Mouse (Mus musculus): ENCODE measurements around the gene Mcm5.
A peak's percentile ranks its signal among the peaks of the same experiment; 100 is the strongest.

Mcm5 gene

DNA sequence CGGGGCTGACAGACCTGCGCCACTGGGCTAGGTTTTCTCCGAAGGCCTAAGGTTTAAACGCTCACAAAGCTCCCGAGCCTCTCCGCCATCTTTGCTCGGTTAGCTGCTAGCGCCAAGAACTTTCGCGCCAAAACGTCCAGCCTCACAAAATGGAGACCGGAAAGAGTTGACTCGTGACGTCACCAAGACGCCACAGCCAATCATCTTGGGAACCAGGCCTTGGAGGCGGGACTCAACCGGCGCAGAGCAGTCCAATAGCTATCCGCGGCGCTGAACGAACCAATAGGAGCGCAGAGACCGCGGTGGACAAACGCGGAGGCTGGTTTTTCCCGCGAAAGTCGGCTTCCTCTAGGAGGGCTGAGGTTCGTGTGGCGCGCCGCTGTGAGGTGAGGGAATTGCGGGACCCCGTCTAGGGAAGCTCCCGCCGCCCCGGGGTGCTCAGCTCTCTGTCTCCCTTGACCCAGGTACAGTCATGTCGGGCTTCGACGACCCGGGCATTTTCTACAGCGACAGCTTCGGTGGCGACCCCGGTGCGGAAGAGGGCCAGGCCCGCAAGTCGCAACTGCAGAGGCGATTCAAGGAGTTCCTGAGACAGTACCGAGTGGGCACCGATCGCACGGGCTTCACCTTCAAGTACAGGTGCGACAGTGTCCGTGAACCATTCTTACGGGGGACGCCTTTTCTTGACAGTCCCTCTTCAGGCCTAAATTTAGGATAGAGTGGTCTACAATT is at the start of gene Mcm5:
Gene Mcm5, plus strand, starts transcription at position 334 of the 732 bp plus-strand sequence.
- peak; percentile 98 for DNase-seq (ENCODE audit: low spot score)

- DNase-seq (ENCODE audit: low spot score) = no peak
Measured at GRCm38 (mm10) chr8:75060022-75060421, 49.3 kb upstream of the Mcm5 start.

- no peak for DNase-seq (ENCODE audit: low spot score)
Measured at GRCm38 (mm10) chr8:75060815-75061214, 48.6 kb upstream of the Mcm5 start.

GRCm38 (mm10) chr8:75063290-75063689 is 46.1 kb upstream of the Mcm5 start:
- peak; percentile 11 for DNase-seq (ENCODE audit: low spot score)

DNA sequence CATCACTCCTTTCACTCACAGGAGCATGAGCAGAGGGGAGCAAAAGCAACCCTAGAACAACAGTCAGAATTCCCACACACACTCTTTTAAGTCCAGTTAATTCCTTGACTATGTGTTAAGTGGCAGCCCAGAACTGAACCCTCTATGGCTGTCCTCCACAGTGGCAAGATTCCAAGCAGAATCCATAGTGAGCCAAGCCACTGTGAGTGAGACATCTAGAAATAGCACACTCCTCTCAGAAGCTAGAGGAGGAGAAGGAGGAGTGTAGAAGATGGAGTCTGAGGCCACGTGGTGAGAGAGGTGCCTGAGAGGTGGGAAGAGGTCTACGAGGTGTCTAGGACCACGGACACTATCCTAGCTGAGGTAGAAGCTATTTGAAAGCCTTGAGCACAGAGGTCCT is 44.6 kb upstream of the Mcm5 start:
- no peak for DNase-seq (ENCODE audit: low spot score)

GRCm38 (mm10) chr8:75067287-75067686 is 42.1 kb upstream of the Mcm5 start:
- DNase-seq (ENCODE audit: low spot score) = no peak

DNA sequence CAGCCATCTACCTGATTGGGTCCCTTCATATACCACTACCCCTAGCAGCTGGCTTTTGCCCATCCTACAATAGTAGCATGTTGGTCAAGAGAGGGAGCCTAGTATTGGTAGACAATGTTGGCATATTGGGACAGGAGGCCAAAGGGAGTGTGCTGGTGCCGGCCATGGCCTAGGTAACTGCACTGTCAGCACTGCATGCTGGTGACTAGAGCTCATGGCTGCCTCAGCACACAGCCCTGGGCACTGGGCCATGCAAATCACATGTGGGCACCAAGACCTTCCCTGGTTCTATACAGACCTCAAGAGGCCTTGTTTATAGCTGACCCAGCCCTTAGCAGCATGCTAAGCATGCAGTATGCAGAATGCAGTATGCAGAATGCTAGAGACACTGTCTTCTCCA is 39.1 kb upstream of the Mcm5 start:
- no peak for DNase-seq (ENCODE audit: low spot score)

DNA sequence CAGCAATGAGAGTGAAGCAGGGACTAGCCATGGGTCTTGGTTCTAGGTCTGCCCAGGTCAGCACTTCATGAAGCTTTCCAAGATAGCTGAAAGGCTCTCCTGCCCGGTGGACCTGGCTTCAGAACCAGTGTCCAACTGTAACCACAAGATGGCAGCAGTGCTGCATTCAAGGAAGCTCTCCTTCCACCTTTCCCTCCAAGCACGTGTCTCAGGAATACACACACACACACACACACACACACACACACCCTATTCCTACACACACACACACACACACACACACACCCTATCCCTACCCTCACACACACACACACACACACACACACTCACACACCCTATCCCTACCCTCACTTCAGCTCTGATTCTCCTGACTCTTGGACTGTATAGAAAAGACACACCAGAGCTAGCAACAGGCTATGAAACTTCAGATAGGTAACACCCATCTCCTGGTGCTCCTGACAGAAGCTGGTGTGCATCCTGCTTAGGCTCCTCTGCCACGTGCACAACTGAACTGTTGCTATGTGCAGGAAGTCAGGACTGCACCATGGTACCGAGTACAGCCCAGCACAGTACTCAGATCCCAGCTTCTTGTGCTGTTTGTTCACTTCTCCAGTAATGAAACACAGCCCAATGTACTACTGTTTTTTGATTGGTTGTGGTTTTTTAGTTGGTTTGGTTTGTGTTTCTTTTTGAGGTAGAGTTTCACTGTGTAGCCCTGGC is 37.6 kb upstream of the Mcm5 start:
- peak; percentile 47 for DNase-seq (ENCODE audit: low spot score)

- DNase-seq (ENCODE audit: low spot score) = no peak
Measured at GRCm38 (mm10) chr8:75074876-75075275, 34.5 kb upstream of the Mcm5 start.

- no peak for DNase-seq (ENCODE audit: low spot score)
Measured at GRCm38 (mm10) chr8:75078215-75078614, 31.2 kb upstream of the Mcm5 start.

- DNase-seq (ENCODE audit: low spot score) = peak; percentile 58
Measured at GRCm38 (mm10) chr8:75078851-75079250, 30.5 kb upstream of the Mcm5 start.

- no peak for DNase-seq (ENCODE audit: low spot score)
Measured at GRCm38 (mm10) chr8:75081364-75082040, 27.9 kb upstream of the Mcm5 start.

GRCm38 (mm10) chr8:75082181-75082805 is 27.1 kb upstream of the Mcm5 start:
- DNase-seq (ENCODE audit: low spot score) = no peak

DNA sequence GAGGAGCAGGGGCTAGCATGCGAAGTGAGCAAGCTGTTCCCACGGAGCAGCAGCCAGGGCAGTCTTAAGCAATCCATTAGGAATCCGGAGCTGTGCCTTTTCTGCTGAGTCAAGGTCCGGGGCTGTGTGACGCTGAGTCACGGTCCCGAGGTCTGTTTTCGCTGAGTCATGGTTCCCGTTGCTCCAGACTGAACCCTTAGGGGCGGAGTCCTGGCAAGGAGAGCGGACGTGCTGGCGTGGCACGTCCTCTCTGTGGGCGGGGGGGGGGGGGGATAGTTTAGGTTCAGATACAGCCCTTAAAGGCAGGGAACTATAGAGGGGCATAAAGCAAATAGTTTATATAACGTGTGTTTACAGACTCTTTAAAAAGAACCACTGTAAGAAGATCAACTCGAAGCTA is 25.5 kb upstream of the Mcm5 start:
- peak; percentile 93 for DNase-seq (ENCODE audit: low spot score)

GRCm38 (mm10) chr8:75084382-75085064 is 24.8 kb upstream of the Mcm5 start:
- no peak for DNase-seq (ENCODE audit: low spot score)

GRCm38 (mm10) chr8:75086002-75086401 is 23.4 kb upstream of the Mcm5 start:
- no peak for DNase-seq (ENCODE audit: low spot score)

GRCm38 (mm10) chr8:75087127-75087526 is 22.2 kb upstream of the Mcm5 start:
- DNase-seq (ENCODE audit: low spot score) = no peak

DNA sequence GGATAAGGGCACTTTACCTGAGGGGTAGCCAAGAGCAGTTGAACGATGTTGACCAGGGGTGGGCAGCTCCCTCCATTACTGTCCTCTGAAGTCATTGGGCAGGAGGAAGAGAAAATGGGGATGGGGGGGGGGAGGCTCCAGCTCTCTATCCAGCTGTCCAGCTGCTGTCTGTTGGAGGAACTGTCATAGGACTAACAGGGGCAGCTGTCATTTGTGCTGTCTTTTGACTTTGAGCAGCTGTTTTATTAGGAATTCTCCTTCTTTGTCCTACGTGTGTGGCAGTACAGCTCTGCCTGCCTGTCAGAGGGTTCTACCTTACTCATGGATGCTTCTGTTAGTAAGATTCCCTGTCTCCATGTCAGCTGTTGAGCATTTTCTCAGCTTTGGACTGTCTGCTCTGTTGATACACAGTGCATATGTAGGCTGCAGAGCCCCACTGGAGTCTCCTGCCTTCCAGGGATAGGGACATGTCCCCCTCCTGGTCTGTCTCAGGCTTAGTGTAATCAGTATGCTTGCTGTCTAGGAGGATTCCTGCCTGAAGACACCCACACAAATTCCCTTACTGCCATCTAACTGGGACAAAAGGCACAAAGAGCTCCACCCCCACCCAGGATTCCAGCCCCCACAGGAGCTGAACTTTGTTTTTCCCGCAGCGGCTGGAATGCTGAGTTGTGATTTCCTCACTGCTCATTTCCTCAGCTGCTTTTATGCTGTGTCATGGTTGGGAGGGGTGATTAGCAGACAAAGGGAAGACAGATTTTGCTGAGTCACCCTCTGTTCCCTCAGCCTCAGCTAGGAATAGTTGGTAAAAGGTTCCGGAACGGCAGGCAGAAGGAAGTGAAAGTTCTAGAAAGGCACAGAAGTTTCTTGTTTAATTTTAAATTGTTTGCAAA is 20.1 kb upstream of the Mcm5 start:
- DNase-seq (ENCODE audit: low spot score) = peak; percentile 81

DNA sequence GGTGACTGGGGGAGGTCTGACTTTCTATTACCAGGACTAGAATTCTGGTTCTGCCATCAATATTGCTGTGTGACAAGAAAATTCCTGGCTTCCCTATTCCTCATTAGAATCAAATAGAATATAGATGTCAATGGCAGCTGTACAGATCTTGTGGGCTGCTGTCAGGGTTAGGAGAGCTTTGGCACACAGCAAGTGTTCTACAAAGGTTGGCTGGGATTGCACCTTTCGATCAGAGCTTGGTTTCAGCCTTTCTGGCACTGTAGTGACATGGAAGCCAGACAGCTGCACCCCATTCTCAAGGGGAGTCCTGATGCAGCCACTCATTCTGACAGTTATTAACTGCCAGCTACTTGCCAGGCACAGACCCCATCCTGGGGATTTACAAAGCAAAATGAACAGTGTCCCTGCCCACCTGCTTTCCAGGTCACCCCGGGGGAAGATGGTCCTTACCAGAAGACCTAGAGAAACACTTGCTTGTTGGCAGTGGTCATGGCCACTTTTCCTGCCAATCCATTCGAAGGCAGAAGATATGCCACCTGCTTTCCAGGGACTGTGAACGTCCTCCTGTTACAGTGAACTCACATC is 18.5 kb upstream of the Mcm5 start:
- no peak for DNase-seq (ENCODE audit: low spot score)

- peak; percentile 93 for DNase-seq (ENCODE audit: low spot score)
Measured at GRCm38 (mm10) chr8:75093399-75094156, 15.8 kb upstream of the Mcm5 start, which contains the start of gene Hmox1. Gene Hmox1 (plus strand): TSS chr8:75093621.

Measured in ovary, adult 18-20 months (tissue).